Mouse (Mus musculus): ENCODE data around the gene H2-DMb1.

- TF ChIP-seq CTCF (conservative IDR thresholded peaks at IDR 0.05; ENCODE audit: low read length) (no peak), NANOG (IDR thresholded peaks at IDR 0.05; ENCODE audit: borderline replicate concordance, low read length) (no peak), POU5F1 (IDR thresholded peaks at IDR 0.05; ENCODE audit: borderline replicate concordance, low read length) (no peak)
Observed at GRCm38 (mm10) chr17:34170487-34170876, 17.6 kb downstream of the H2-DMb1 start.
